Mouse (Mus musculus) gonadal fat pad, adult 2 months (tissue): ENCODE data around the gene Zfp273. TPM values are rescaled to one million over a fixed set of nuclear protein-coding genes. Genes with fewer than 3 reads are reported as not detected.
"Not testable (repeated sequence)": the region's sequence is repeated elsewhere in the genome, so short reads cannot be mapped to it uniquely, and the experiment has no call there.

Experiments
- DNase-seq: peaks from one replicate; pipeline ENCODE4 v3.0.0-alpha.2; 2012; ENCODE audit warnings: low read depth
- polyA plus RNA-seq: library from polyadenylated mRNA; depleted of rRNA; stranded (reverse); fragments of >200 nt; gene quantifications from 2 replicates; pipeline ENCODE4 v1.2.3, GENCODE M21; 2012; rRNA removed

Gene Zfp273
- polyA plus RNA-seq, 1 experiment, result 0.57 TPM

DNA sequence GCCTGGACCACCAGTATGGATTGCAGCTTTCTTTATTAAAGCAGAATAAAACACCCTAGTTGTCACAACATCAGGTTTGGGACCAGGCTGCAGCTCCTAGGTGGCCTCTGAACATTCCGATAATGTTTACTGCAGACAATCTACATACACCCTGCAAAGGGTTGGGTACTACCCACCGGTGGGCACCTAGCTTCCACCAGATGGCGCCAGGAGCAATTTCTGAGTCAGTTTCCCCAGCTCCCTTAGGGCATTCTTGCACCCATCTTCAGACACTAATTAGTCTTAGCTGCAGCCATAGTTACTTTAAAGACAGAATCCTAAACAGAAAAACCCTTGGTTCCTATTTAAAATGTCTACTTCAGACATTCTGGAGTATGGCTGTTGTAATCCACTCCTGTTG lies 54.4 kb downstream of the Zfp273 start:
- DNase-seq, result no peak

DNA sequence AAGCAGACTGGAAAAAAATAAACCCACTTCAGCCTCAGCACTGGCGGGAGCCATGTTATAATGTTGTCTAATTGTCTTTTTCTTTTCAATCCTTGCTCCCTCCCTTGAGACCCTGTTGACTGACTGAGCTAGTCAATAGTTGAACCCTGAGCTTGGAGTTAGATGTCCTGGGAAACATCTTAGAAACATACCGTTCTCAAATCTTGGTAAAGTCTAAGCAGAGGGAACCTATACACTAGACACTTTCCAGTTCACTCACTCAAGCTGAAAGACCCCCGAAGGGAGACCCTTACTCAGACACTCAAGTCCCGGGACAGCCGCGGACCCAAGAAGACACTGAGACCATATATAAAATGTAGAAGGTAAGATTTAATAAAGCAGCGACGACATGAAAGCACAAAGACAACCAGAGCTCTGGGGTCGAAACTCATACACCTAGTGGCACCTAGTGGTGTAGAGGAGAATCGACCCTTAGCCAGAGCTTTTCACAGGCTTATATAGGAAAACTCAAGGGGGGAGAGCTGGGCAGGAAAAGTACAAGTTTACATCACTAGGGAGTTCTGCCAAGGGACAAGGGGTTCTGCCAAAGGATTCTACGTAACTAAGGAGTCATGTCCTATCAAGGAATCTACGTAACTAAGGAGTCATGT lies 62.6 kb downstream of the Zfp273 start:
- DNase-seq, result not testable (repeated sequence)

Other genes starting within 250 kb of the Zfp273 start
- 0.80 and 0.92 TPM in 2 replicates for gene Zfp729b, start 204.0 kb upstream of the Zfp273 start, polyA plus RNA-seq
- gene Gm49345, start 176.0 kb upstream of the Zfp273 start, polyA plus RNA-seq, result 0.44 and 0.92 TPM in 2 replicates
- gene Zfp729a, start 175.9 kb upstream of the Zfp273 start, polyA plus RNA-seq, result 0.81 and 1.0 TPM in 2 replicates
- 5.5 and 6.1 TPM in 2 replicates for gene Zfp738, start 126.7 kb upstream of the Zfp273 start, polyA plus RNA-seq
- 1.3 and 1.6 TPM in 2 replicates for gene Zfp65, start 84.6 kb upstream of the Zfp273 start, polyA plus RNA-seq
- gene Zfp85, start 58.5 kb upstream of the Zfp273 start, polyA plus RNA-seq, result 0.69 and 0.96 TPM in 2 replicates
- 0.45 and 1.0 TPM in 2 replicates for gene Zfp493, start 34.0 kb upstream of the Zfp273 start, polyA plus RNA-seq
- 1.3 and 1.9 TPM in 2 replicates for gene Gm10037, start 17.4 kb downstream of the Zfp273 start, polyA plus RNA-seq
- not detected in 2 replicates for gene BC048507, start 49.6 kb downstream of the Zfp273 start, polyA plus RNA-seq